Mouse (Mus musculus) brain, embryonic 14.5 days (tissue): ENCODE data around the gene Copa.

ENCODE experiments used
- CTCF ChIP-seq: fragments of 200-500 bp; IDR thresholded peaks from 2 replicates; pipeline ENCODE4 v1.5.1; 2012; ENCODE audit warnings: inconsistent platforms, mild to moderate bottlenecking, moderate library complexity, borderline replicate concordance; ENCODE audit not compliant: insufficient read depth, insufficient read length; ENCODE audit errors: extremely low read depth
- POLR2A ChIP-seq: fragments of 200-500 bp; IDR thresholded peaks from 2 replicates; pipeline ENCODE4 v1.6.1; 2012; ENCODE audit warnings: mild to moderate bottlenecking, inconsistent platforms, borderline replicate concordance; ENCODE audit not compliant: poor library complexity, insufficient read depth, insufficient read length, severe bottlenecking; ENCODE audit errors: extremely low read depth

- TF ChIP-seq CTCF (no peak), POLR2A (no peak)
Measured at GRCm38 (mm10) chr1:172155518-172155917, 73.2 kb downstream of the Copa start.
